Mouse (Mus musculus): ENCODE measurements around the gene Ndufaf3. TPM values are rescaled to one million over a fixed set of nuclear protein-coding genes. Genes with fewer than 3 reads are reported as not detected.

The Ndufaf3 gene
- polyA plus RNA-seq, 1 experiment from 2014 or later, result 41.2 TPM

GRCm38 (mm10) chr9:108587571-108588180 lies 20.4 kb upstream of the Ndufaf3 start:
- no peaks in the 10 kb centered on the region for H3K9me3 ChIP-seq
- peak overlapping the region; percentile 55 for H3K9ac ChIP-seq
- peak overlapping the region; percentile 26 for H3K4me3 ChIP-seq
- H3K4me1 ChIP-seq, result peaks cover 28% of the 10 kb centered on the region
- WGBS, result 2% methylated on average over 14 of the region's 14 CpGs
- H3K27me3 ChIP-seq, result no peaks in the 10 kb centered on the region
- peak; percentile 95 for ATAC-seq (ENCODE audit: low FRiP score, low read depth)
- H3K27ac ChIP-seq, result peak overlapping the region; percentile 73
- peaks cover under 1% of the 10 kb centered on the region; the same call in 1 of the 2 replicates for H3K36me3 ChIP-seq
- H3K4me2 ChIP-seq (replicated peaks), result peak overlapping the region; percentile 59

DNA sequence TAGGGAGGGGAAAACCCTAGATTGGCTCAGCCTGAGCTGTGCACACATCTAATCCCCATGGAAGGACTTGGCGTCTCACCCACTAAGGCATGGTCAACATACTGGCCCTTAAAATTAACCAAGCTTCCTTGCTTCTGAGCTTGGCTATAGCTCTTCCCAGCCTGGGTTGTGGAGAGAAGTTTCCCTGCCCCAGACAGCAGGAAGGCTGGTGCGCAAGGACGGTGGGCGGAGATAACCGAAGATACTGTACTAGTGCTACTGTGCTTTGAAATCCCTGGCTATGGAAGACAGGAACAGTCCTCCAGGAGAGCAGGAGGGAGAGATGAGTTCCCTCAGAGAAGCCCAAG lies 12.1 kb upstream of the Ndufaf3 start:
- H3K9me3 ChIP-seq, result no peaks in the 10 kb centered on the region
- no peak for ATAC-seq (ENCODE audit: low FRiP score, low read depth)
- peak overlapping the region; percentile 95 for H3K27ac ChIP-seq
- H3K9ac ChIP-seq, result peak overlapping the region; percentile 94
- H3K4me3 ChIP-seq, result peak overlapping the region; percentile 81
- peak overlapping the region; percentile 92 for H3K4me2 ChIP-seq (replicated peaks)
- peaks cover 44% of the 10 kb centered on the region for H3K4me1 ChIP-seq
- H3K27me3 ChIP-seq, result no peaks in the 10 kb centered on the region
- H3K36me3 ChIP-seq, result peaks cover 35% of the 10 kb centered on the region
- WGBS, result 73% methylated on average over 5 of the region's 5 CpGs

DNA sequence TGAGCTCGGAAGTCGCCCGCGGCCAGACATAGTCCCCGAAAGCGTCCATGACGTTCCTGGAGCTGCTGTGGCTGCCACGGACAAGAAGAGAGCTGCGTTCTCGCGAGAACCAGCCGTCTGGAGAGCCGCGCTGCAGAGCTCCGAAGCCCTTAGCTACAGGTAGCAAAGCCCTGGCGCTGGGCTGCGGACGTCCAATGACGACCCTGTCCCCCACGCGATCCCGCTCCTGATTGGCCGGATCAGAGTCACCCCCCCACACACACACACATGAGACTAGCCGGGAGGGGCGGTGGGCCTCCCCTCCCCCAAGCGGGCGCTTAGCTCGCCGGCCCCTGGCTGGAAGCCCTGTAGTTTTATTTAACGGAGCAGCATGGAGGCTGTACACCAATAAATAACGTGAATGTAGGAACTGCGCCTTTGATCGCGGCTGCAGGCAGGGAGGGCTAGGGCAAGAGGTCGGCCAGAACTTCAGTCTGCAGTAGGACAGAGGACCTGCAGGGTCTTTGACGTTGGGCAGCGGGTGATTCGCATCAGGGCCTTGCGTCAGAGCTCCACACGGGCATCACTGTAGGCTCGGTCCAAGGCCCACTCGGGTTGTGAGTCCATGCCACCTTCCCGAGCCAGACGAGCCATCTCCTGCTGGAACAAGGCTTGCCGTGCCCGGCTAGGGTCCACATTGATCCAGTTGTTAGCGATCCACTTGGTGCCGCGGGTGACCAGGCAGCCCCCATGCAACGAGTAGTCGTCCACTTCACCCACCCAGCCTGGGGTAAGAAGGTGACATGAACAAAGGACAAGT lies 11.5 kb upstream of the Ndufaf3 start, which contains the start of gene Wdr6:
Gene Wdr6 (minus strand): TSS at position 195 of the 799 bp plus-strand sequence.
- Histone ChIP-seq H3K9ac (peak within 1 kb of the TSS; percentile 94), H3K4me1 (peaks cover 48% of the 10 kb centered on the region), H3K27me3 (no peaks in the 10 kb centered on the region), H3K4me3 (peak within 1 kb of the TSS; percentile 81), H3K36me3 (peaks cover 41% of the 10 kb centered on the region), H3K27ac (peak within 1 kb of the TSS; percentile 95), H3K9me3 (no peaks in the 10 kb centered on the region), H3K4me2 (replicated peaks) (peak within 1 kb of the TSS; percentile 92)
- 4% methylated on average over 51 of the region's 51 CpGs for WGBS
- ATAC-seq (ENCODE audit: low FRiP score, low read depth), result peak; percentile 98

GRCm38 (mm10) chr9:108577934-108578544 lies 10.8 kb upstream of the Ndufaf3 start:
- Histone ChIP-seq H3K9ac (peak overlapping the region; percentile 94), H3K4me1 (peaks cover 48% of the 10 kb centered on the region), H3K36me3 (peaks cover 48% of the 10 kb centered on the region), H3K27me3 (no peaks in the 10 kb centered on the region), H3K4me3 (peak overlapping the region; percentile 81), H3K9me3 (no peaks in the 10 kb centered on the region), H3K27ac (peak overlapping the region; percentile 95), H3K4me2 (replicated peaks) (peak overlapping the region; percentile 92)
- WGBS, result under 1% methylated on average over 24 of the region's 24 CpGs
- peak; percentile 2; the same call in 1 of the 2 replicates for ATAC-seq (ENCODE audit: low FRiP score, low read depth)

GRCm38 (mm10) chr9:108577025-108577424 lies 9.8 kb upstream of the Ndufaf3 start:
- H3K4me3 ChIP-seq, result peak overlapping the region; percentile 81
- no peaks in the 10 kb centered on the region for H3K9me3 ChIP-seq
- WGBS, result 57% methylated on average over 6 of the region's 6 CpGs
- no peaks in the 10 kb centered on the region for H3K27me3 ChIP-seq
- no peak for ATAC-seq (ENCODE audit: low FRiP score, low read depth)
- H3K36me3 ChIP-seq, result peaks cover 51% of the 10 kb centered on the region
- 0 out of 2 replicates have a peak overlapping the region, but pooled peaks have one; percentile 22 for H3K27ac ChIP-seq
- H3K4me2 ChIP-seq (replicated peaks), result peak overlapping the region; percentile 92
- H3K4me1 ChIP-seq, result peaks cover 48% of the 10 kb centered on the region
- H3K9ac ChIP-seq, result peak overlapping the region; percentile 94

- Histone ChIP-seq H3K27me3 (no peaks in the 10 kb centered on the region), H3K9ac (0 out of 2 replicates have a peak overlapping the region, but pooled peaks have one; percentile 0), H3K4me3 (peak overlapping the region; percentile 81; the same call in 1 of the 2 replicates), H3K36me3 (peaks cover 60% of the 10 kb centered on the region), H3K4me2 (replicated peaks) (no peak overlapping the region), H3K4me1 (peaks cover 51% of the 10 kb centered on the region), H3K9me3 (no peaks in the 10 kb centered on the region), H3K27ac (no peak overlapping the region)
- 85% methylated on average over 37 of the region's 37 CpGs for WGBS
- ATAC-seq (ENCODE audit: low FRiP score, low read depth), result no peak
Measured at GRCm38 (mm10) chr9:108575321-108576297, 8.4 kb upstream of the Ndufaf3 start.

DNA sequence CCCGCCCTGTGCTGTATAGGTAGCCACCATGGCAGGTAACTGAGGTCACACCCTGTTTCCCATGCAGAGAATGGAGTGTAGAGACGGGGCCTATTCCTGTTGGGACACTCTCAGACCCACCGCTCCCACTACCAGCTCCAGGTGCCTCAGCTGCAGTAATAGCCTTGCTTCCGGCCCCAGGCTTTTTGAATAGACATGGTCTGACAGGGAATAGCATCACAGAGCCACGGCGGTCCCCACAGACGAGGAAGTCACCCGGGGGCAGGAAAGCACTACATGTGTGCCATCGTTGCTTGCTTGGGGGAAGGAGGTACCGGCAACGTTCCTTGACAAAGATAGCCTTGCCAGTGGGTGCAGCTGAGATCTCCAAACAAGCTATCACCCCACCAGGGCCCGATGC lies 7.7 kb upstream of the Ndufaf3 start:
- 91% methylated on average over 12 of the region's 12 CpGs for WGBS
- Histone ChIP-seq H3K4me3 (no peak overlapping the region; the same call in 1 of the 2 replicates), H3K27me3 (no peaks in the 10 kb centered on the region), H3K4me1 (peaks cover 57% of the 10 kb centered on the region), H3K4me2 (replicated peaks) (no peak overlapping the region), H3K36me3 (peaks cover 61% of the 10 kb centered on the region), H3K27ac (no peak overlapping the region), H3K9me3 (no peaks in the 10 kb centered on the region), H3K9ac (no peak overlapping the region)
- ATAC-seq (ENCODE audit: low FRiP score, low read depth), result no peak

DNA sequence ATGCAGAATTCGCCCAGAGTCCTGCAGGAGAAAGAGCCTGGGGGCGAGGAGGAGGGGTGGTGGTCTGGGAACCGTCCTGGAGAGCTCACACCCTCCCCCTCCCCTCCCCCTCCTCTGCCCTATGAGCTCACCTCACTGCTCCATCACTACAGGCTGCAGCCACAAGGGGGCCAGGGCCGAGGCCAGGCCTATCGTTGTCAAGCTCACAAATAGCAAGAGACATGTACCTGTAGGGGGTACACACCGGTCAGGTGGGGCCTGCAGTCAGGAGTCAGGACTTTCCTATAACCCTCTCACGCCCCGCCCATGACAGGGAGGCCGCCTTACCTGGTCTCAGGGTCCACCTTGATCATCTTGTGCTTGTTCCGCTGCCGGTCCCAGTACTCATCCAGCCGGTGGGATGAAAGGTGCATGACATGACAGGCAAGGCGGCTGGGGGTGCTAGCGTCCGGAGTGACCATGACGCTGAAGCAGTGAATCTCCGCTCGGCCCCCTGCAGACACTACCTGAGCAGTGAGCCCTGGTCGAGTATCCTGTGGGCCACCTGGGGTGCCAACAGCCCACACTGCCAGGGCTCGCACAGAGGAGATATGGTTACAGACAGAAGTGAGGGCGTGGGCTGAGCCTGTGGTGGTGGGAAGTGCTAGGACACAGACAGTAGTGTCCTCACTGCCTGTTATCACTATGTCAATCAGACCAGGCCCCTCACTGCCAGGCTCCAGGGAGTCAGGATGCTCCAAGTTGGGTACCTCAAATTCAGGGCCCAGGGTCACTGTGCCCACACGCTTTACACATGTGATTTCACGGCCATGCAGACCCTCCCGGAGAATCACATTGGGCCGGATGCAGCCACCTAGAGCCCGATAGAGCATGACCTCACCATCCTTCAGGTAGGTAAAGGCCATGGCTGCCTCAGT lies 6.8 kb upstream of the Ndufaf3 start:
- H3K4me2 ChIP-seq (replicated peaks), result no peak overlapping the region
- no peaks in the 10 kb centered on the region for H3K9me3 ChIP-seq
- H3K9ac ChIP-seq, result no peak overlapping the region
- 57% methylated on average over 26 of the region's 26 CpGs for WGBS
- H3K4me1 ChIP-seq, result peaks cover 53% of the 10 kb centered on the region
- H3K27ac ChIP-seq, result no peak overlapping the region
- H3K36me3 ChIP-seq, result peaks cover 61% of the 10 kb centered on the region
- no peaks in the 10 kb centered on the region for H3K27me3 ChIP-seq
- no peak for ATAC-seq (ENCODE audit: low FRiP score, low read depth)
- H3K4me3 ChIP-seq, result no peak overlapping the region

- Histone ChIP-seq H3K27me3 (no peaks in the 10 kb centered on the region), H3K9me3 (no peaks in the 10 kb centered on the region), H3K27ac (no peak overlapping the region), H3K4me1 (peaks cover 60% of the 10 kb centered on the region), H3K36me3 (peaks cover 61% of the 10 kb centered on the region), H3K4me2 (replicated peaks) (no peak overlapping the region), H3K9ac (no peak overlapping the region), H3K4me3 (no peak overlapping the region)
- no peak for ATAC-seq (ENCODE audit: low FRiP score, low read depth)
- 84% methylated on average over 10 of the region's 10 CpGs for WGBS
Measured at GRCm38 (mm10) chr9:108572321-108572720, 5.1 kb upstream of the Ndufaf3 start.

DNA sequence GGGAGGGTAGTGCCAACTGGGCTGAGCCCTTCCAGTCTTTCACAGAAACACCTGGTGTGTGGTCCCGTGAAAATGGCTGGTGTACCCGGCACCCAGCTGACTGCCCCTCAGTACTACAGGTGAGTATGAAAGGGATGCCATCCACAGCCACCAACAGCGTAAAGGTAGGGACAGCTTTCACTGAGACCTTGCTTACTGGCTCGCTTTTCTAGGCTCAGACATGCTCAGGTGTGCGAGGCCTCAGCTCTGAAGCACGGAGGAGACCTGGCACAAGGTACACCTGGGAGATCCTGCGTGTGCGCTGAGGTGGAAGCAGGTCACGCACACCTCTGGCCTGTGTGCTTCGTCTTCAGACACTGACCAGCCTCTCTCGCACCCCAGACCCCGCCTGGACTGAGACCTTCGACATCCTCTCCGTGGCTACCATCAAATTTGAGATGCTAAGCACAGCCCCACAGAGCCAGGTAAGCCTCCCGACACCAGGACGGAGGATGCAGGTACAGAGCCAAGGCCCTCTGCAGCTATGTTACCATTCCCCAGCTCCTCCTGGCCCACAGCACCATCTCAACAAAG lies 4.3 kb upstream of the Ndufaf3 start:
- H3K36me3 ChIP-seq, result peaks cover 59% of the 10 kb centered on the region
- peaks cover 52% of the 10 kb centered on the region for H3K4me1 ChIP-seq
- H3K27ac ChIP-seq, result no peak overlapping the region
- WGBS, result 93% methylated on average over 16 of the region's 16 CpGs
- no peak overlapping the region for H3K9ac ChIP-seq
- H3K27me3 ChIP-seq, result no peaks in the 10 kb centered on the region
- no peak overlapping the region for H3K4me3 ChIP-seq
- no peaks in the 10 kb centered on the region for H3K9me3 ChIP-seq
- ATAC-seq (ENCODE audit: low FRiP score, low read depth), result no peak
- H3K4me2 ChIP-seq (replicated peaks), result no peak overlapping the region; the same call in 1 of the 2 replicates

Measured in limb, embryonic 13.5 days (tissue).